Mouse (Mus musculus): ENCODE data around the gene Pmm2.

GRCm38 (mm10) chr16:8679780-8680179 lies 42.3 kb downstream of the Pmm2 start:
- TF ChIP-seq CTCF (IDR thresholded peaks at IDR 0.05; ENCODE audit: low read depth), result no peak
- TF ChIP-seq EP300 (IDR thresholded peaks at IDR 0.05; ENCODE audit: low read depth), result no peak
